Mouse (Mus musculus) brain, embryonic 14.5 days (tissue): ENCODE results near the gene Lrrc4. TPM values are rescaled to one million over a fixed set of nuclear protein-coding genes. Genes with fewer than 3 reads are reported as not detected.

Source experiments
- DNase-seq: peaks from one replicate; pipeline ENCODE4 v3.0.0-alpha.2; 2011; ENCODE audit warnings: low read depth
- CTCF ChIP-seq: fragments of 200-500 bp; IDR thresholded peaks from 2 replicates; pipeline ENCODE4 v1.5.1; 2012; ENCODE audit warnings: inconsistent platforms, mild to moderate bottlenecking, moderate library complexity, borderline replicate concordance; ENCODE audit not compliant: insufficient read depth, insufficient read length; ENCODE audit errors: extremely low read depth
- POLR2A ChIP-seq: fragments of 200-500 bp; IDR thresholded peaks from 2 replicates; pipeline ENCODE4 v1.6.1; 2012; ENCODE audit warnings: mild to moderate bottlenecking, inconsistent platforms, borderline replicate concordance; ENCODE audit not compliant: poor library complexity, insufficient read depth, insufficient read length, severe bottlenecking; ENCODE audit errors: extremely low read depth
- polyA plus RNA-seq: library from polyadenylated mRNA; depleted of rRNA; stranded (reverse); fragments of >200 nt; gene quantifications from 2 replicates; pipeline ENCODE4 v1.2.3, GENCODE M21; 2012

The Lrrc4 gene
- polyA plus RNA-seq, 1 experiment, result 28.4 TPM

DNA sequence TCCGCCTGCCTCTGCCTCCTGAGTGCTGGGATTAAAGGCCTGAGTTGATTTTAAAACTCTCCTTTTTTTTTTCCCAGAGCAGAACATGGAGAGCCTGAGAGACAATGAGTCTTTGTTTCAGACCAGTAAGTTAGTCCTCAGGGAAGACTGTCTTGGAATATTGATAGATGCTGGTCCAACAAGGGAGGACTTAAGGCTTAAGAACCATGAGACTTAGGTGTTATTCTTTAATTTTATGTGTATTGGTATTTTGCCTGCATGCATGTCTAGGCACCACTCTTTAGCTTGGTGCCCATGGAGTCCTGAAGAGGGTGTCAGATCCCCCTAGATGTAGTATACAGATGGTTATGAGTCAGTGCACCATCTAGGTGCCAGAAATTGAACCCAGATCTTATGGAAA, 156.9 kb downstream of the Lrrc4 start:
- DNase-seq, result no peak
- no peak for TF ChIP-seq CTCF
- TF ChIP-seq POLR2A, result no peak

DNA sequence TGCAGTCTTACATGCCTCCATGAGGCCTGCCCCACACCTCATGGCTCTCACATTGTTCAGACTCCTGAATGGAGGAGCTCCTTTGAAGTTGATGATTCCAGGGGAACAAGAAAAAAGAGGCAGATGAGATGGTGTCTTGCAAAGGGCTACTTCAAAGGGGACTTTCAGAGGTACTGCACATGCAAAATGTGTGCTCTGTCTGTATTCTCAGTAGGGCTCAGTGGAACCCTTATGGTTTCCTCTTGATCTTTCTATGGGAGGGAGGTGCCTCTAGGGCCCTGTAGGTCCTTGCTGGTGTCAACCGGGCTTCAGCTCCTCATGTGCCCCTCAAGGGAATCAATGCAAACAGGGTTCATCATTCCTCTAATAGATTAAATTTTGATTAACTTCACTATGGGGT, 159.2 kb downstream of the Lrrc4 start:
- TF ChIP-seq CTCF, result no peak
- no peak for TF ChIP-seq POLR2A

DNA sequence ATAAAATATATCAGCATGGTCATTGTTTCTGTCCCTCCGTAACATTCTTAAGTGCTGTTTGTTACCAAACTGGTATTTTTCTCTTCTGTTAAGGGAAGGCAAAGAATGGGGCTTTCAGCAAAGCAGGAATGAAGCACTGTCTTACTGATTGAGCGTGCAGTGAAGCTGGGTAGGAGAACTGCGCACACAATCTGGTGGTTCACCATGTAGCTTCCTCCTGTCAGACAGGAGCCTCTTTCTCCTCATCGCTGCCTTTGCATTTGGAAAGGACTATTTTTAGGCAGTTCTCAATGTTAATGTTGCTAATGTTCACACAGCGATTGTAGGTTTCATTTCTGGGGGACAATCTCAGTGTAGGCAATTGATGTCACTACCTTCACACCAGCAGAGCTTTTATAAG, 162.3 kb downstream of the Lrrc4 start:
- TF ChIP-seq POLR2A (no peak), CTCF (no peak)
- DNase-seq, result no peak

More for the DNA sequence above, 159.2 kb downstream of the Lrrc4 start:
- DNase-seq, result peak; percentile 34

DNA sequence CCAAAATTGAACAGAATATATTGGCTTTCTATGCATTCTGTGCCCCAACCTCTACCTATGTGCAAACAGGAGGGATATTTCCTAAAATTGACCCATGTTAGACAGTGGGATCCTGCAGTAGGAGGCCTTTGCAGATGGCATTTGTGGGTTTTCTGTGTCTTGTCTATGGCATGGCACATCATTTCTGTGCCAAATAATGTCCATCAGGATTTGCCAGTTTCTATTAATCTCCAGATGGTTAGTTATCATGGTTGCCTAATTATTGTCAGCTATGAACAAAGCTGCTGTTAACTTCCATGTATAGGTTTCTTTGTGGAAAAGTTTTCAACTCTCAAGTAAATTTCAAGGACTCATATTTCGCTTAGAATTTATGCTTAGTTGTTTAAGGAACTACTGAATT, 164.0 kb downstream of the Lrrc4 start:
- TF ChIP-seq CTCF, result no peak
- TF ChIP-seq POLR2A, result no peak
- no peak for DNase-seq

DNA sequence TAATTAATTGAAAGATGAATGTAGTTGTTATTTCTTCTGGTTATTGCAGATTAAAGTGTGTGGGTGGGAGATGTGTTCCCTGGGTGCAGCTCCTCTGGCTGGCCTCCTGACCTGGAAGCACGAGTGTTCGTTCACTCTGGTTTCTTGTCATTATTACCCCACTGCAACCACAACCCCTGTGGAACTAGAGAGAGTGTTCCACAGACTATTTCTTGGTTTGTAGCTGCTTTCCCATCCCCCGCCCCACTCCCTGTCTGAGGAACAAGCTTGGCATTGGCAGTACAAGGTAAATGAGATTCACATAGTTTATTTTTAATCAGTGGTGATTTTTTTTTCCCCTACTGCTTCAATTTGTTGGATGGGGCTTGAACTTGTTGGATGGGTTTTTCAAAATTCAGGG, 166.8 kb downstream of the Lrrc4 start:
- peak; percentile 38 for DNase-seq
- no peak for TF ChIP-seq POLR2A
- no peak for TF ChIP-seq CTCF

DNA sequence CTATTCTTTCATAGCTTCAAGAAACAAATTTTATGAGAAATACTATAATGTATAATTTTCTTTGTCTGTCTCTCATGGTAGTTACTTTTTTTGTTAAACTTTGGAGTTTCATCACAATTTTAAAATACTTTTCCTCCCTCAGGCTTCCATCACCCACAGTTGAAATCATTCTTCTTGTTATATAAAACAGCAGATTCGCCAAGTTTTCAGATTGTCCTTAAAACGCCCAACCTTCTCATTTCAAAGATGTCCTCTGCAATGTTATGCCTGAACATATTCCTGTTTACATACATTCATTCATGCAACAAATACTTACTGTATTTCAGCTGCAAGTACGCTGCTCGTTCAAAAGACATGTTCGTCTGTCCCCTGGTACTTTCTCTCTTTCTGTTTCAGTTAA, 167.9 kb downstream of the Lrrc4 start:
- no peak for TF ChIP-seq CTCF
- TF ChIP-seq POLR2A, result no peak

DNA sequence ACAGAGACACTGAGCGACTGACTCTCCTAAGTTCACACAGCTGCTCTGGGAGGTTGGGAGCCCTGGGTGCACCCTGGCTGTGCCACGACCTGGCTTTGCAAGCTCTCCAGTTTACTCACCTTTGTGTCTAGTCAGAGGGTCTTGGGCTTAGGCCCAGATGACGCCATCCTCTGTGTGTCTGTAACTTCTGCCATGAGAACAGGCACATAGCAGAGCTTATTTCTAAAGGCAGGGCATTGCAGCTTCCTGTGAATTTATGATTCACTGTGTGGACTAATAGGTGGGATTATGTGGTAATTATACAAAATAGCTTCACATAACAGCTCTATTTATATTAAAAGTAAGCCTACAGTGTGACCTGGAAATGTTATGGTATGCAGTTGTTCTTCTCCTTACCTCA, 168.5 kb downstream of the Lrrc4 start:
- no peak for DNase-seq
- TF ChIP-seq POLR2A, result no peak
- no peak for TF ChIP-seq CTCF

More for the DNA sequence above, 167.9 kb downstream of the Lrrc4 start:
- DNase-seq, result no peak

DNA sequence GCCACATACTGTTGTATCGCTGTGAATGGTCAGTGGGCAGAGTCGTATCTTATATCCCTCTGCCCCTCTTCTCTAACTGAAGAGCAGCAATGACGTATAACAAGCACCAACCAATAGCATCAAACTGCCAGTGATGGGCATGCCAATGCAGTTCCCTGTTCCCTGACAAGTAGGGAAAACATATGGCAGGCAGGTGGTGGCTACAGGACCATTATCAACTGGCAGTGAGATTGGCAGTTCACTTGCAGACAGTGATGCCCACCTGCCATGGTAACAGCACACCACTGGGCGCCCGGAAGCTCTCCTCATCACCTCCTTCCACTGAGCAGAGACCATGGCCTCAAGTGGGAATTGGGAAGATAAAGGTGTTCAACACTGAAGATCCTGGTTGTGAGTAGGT, 175.0 kb downstream of the Lrrc4 start:
- DNase-seq, result peak; percentile 29

DNA sequence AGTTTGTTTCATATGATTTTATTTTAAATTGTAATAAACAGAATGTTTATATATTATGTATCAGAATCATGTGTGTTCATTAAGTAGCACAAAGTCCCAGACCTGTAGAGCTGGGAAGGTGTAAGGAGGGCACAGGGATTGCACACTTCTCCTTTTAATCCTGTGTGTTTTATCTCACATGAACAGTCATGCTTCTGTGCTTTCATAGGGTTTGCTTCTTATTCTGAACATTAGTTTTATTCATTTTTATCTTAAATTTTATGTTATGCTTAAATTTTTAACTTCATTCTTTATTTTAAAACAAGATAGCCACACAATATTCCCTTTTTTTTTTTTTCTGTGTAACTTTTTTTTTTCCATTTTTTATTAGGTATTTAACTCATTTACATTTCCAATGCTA, 186.3 kb downstream of the Lrrc4 start:
- TF ChIP-seq CTCF (no peak), POLR2A (no peak)
- no peak for DNase-seq

More for the DNA sequence above, 175.0 kb downstream of the Lrrc4 start:
- TF ChIP-seq CTCF, result no peak
- no peak for TF ChIP-seq POLR2A

DNA sequence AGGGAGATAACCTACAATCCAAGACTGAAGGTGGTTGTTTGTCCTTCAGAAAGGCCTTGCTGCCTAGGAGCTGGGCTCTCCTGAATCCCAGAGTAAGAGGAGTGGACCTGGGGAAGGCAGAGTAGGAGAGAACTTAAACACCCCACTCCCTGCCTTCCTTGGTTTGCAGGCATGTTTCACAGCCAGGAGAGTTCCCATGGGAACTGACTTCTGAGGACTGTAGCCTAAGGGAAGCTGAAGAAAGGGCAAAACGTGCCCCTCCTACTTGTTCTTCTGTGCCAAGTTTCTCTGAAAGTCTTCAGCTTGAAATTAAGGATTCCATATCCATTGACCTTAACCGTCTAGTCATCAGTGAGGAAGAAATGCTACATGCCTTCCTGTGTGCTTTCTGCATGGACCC, 188.6 kb downstream of the Lrrc4 start:
- DNase-seq, result peak; percentile 46
- TF ChIP-seq CTCF (no peak), POLR2A (no peak)

DNA sequence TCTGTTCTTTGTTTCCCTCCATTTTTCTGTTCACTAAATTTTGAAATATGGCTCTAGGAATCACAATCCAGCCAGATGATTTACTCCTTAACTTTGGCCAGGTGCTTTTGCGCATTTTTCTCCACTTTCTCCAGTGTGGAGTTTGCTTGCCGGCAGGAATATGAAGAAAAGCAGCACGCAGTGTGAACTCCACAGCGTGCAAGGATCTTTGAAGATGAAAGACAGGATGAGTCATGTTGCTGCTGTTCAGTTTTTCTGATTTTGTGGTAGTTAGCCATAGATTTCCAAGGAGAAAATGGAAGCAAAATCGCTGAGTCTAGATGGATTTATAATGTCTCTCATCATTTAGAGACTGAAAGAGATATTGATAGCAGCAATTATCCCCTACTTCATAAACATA, 191.5 kb downstream of the Lrrc4 start:
- DNase-seq, result peak; percentile 27
- no peak for TF ChIP-seq POLR2A
- TF ChIP-seq CTCF, result no peak

DNA sequence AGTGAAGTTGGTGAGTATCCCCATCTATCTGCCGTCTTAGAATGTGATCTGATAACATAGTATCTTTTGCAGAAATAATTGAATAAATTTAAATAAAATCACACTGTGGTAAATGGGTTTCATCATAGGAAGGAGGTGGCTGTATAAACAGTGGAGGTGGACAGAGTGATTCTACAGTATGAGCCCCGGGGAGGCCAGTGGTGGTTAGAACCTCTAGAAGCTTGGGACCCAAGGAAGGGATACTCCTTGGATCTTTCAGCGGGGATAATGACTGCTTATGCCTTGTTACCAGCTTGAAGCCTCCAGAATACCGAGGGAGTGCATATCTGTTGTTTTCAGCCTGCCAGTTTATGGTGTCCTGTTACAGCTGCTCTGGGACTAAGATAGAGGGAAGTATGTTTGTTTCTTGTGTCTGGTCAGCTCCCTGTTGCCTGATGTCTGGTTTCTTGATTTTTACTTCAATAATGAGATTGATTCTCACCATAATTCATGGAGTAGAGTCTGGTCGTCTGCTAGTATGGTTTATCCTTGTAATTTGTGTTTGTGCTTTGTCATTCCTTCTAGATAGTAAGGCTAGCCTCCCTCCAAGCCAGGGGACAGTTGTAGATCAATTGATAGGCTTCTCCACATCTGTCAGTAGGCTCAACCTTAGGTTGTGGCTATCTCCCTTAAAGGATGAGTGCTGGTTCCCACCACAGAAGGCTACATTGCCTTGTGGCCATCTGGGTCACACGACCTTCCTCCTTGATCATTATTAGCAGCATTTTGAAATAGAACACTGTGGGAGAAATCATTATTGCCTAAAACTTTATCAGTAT, 195.8 kb downstream of the Lrrc4 start:
- no peak for TF ChIP-seq CTCF
- TF ChIP-seq POLR2A, result no peak
- DNase-seq, result no peak

DNA sequence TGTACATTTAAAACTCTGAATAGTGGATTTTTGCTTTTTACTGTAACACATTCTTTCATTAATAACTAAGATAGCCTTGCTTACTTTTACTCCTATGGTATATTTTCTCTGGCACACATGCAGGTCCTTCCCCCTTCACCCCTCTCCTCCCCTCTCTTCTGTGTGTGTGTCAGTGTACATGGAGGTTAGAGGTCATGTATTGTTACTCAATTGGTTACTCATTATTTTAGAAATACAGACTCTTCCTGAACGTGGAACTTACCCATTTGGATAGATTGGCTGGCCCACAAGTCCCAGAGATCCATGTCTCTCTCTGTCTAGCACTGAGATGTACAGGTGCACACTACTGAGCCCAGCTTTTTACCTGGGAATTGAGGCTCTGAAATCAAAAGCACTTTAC, 196.5 kb downstream of the Lrrc4 start:
- DNase-seq, result no peak
- TF ChIP-seq POLR2A (no peak), CTCF (no peak)

DNA sequence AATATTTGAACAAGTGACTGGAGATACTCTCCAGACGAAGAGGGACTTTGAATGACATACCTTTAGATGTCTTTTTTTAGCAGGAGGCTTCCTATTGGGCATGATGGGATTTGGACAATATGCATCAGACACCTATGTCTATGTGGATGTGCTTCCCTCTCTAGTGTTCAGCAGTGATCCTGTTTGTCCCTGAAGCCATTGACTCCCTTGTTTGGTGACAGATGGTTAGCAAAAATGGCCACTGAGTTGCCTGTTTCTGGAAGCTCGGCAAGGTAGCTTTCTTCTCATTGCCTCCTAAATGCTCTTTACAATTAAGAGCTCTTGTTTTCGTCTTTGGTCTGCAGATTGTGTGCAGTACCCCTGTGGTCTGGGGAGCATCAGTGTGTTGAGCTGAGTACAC, 197.9 kb downstream of the Lrrc4 start:
- peak; percentile 22 for DNase-seq
- TF ChIP-seq CTCF, result no peak
- no peak for TF ChIP-seq POLR2A
